Mouse (Mus musculus) cerebellum, postnatal 25 days (tissue): ENCODE results near the gene AI413582.

ENCODE experiments used
- DNase-seq, 2 experiments: peaks; one replicate each; pipeline ENCODE4 v3.0.0; 2021; ENCODE audit warnings: mixed read lengths in 2 of 2

AI413582 gene

GRCm38 (mm10) chr17:27565163-27565941 lies at the start of gene AI413582:
TSS of gene AI413582 (minus strand) at chr17:27565756.
- DNase-seq, result peak; percentile 99 to 100

GRCm38 (mm10) chr17:27613016-27613415 lies 47.5 kb upstream of the AI413582 start:
- DNase-seq, result peak; percentile 62 to 65

- DNase-seq, result no peak
These were observed 46.4 kb upstream of the AI413582 start for GRCm38 (mm10) chr17:27611994-27612393.

GRCm38 (mm10) chr17:27611519-27611884 lies 45.9 kb upstream of the AI413582 start:
- no peak for DNase-seq

- DNase-seq, result peak in 1 of 2 experiments; percentile 37
These were observed 45.3 kb upstream of the AI413582 start for GRCm38 (mm10) chr17:27610679-27611518.

GRCm38 (mm10) chr17:27609576-27609975 lies 44.0 kb upstream of the AI413582 start:
- DNase-seq, result peak; percentile 53 to 65

GRCm38 (mm10) chr17:27603522-27604234 lies 38.1 kb upstream of the AI413582 start:
- peak; percentile 66 to 72 for DNase-seq

- no peak for DNase-seq
These were observed 37.5 kb upstream of the AI413582 start for GRCm38 (mm10) chr17:27603036-27603435.

- DNase-seq, result peak; percentile 78 to 81
These were observed 35.3 kb upstream of the AI413582 start for GRCm38 (mm10) chr17:27600869-27601268.

- no peak for DNase-seq
These were observed 34.7 kb upstream of the AI413582 start for GRCm38 (mm10) chr17:27600286-27600685.

- DNase-seq, result peak in 1 of 2 experiments; percentile 52
These were observed 31.0 kb upstream of the AI413582 start for GRCm38 (mm10) chr17:27596376-27597190.

GRCm38 (mm10) chr17:27595659-27596375 lies 30.3 kb upstream of the AI413582 start:
- peak; percentile 47 to 57 for DNase-seq

GRCm38 (mm10) chr17:27592565-27592910 lies 27.0 kb upstream of the AI413582 start:
- DNase-seq, result no peak

GRCm38 (mm10) chr17:27591826-27592564 lies 26.4 kb upstream of the AI413582 start:
- no peak for DNase-seq

GRCm38 (mm10) chr17:27588231-27588630 lies 22.7 kb upstream of the AI413582 start:
- no peak for DNase-seq

- DNase-seq, result peak in 1 of 2 experiments; percentile 67
These were observed 21.7 kb upstream of the AI413582 start for GRCm38 (mm10) chr17:27587252-27587651.

- no peak for DNase-seq
These were observed 21.1 kb upstream of the AI413582 start for GRCm38 (mm10) chr17:27586661-27587060.

GRCm38 (mm10) chr17:27583185-27583894 lies 17.8 kb upstream of the AI413582 start:
- DNase-seq, result no peak

GRCm38 (mm10) chr17:27580392-27581068 lies 15.0 kb upstream of the AI413582 start:
- DNase-seq, result peak in 1 of 2 experiments; percentile 48
